Mouse (Mus musculus) forebrain, embryonic 13.5 days (tissue): ENCODE data around the gene Ankrd33. TPM values are rescaled to one million over a fixed set of nuclear protein-coding genes. Genes with fewer than 3 reads are reported as not detected.

ENCODE experiments used
- ATAC-seq: fragments of 200-750 bp; cut with Nextera tagmentation; 2 replicates; pipeline ENCODE4 v1.8.0; 2017
- H3K27ac ChIP-seq: fragments of 300-500 bp; sonication (generic); 2 replicates; pipeline ENCODE4 v1.5.1; 2015; ENCODE audit warnings: inconsistent platforms, mild to moderate bottlenecking, moderate library complexity
- H3K27me3 ChIP-seq: fragments of 300-500 bp; sonication (generic); 2 replicates; pipeline ENCODE4 v1.6.1; 2015; ENCODE audit warnings: mild to moderate bottlenecking, inconsistent platforms
- H3K36me3 ChIP-seq: fragments of 300-500 bp; sonication (generic); 2 replicates; pipeline ENCODE4 v1.6.1; 2015; ENCODE audit warnings: mild to moderate bottlenecking, inconsistent platforms; ENCODE audit not compliant: poor library complexity, severe bottlenecking
- H3K4me1 ChIP-seq: fragments of 300-500 bp; sonication (generic); 2 replicates; pipeline ENCODE4 v1.6.1; 2015; ENCODE audit warnings: inconsistent platforms
- H3K4me2 ChIP-seq: fragments of 300-500 bp; sonication (generic); 2 replicates; pipeline ENCODE4 v1.6.1; 2015; ENCODE audit warnings: inconsistent platforms, mild to moderate bottlenecking, moderate library complexity
- H3K4me3 ChIP-seq: fragments of 300-500 bp; sonication (generic); 2 replicates; pipeline ENCODE4 v1.5.1; 2015; ENCODE audit warnings: mild to moderate bottlenecking, inconsistent platforms
- H3K9ac ChIP-seq: fragments of 300-500 bp; sonication (generic); 2 replicates; pipeline ENCODE4 v1.6.1; 2015; ENCODE audit warnings: mild to moderate bottlenecking, inconsistent platforms
- H3K9me3 ChIP-seq: fragments of 300-500 bp; sonication (generic); replicated peaks from 2 replicates; pipeline ENCODE4 v1.6.1; 2016; ENCODE audit warnings: inconsistent platforms
- WGBS: fragments of 180-500 bp; shearing (Covaris S2); methylation state at CpG from one replicate; pipeline ENCODE4 v1.1.7; 2015; 5-methylcytosine and 5-hydroxymethylcytosine counted together
- polyA plus RNA-seq: library from polyadenylated mRNA; unstranded; fragments of >200 nt; fragmentation: Nextera tagmentation; extraction: Ambion mirVana; gene quantifications from 2 replicates; pipeline ENCODE4 v1.2.1, GENCODE M21; 2015

Gene Ankrd33
- polyA plus RNA-seq, 1 experiment from 2014 or later = not detected

GRCm38 (mm10) chr15:101129412-101129811 lies 13.9 kb downstream of the Ankrd33 start:
- Histone ChIP-seq H3K9ac (no peak overlapping the region), H3K9me3 (no peaks in the 10 kb centered on the region), H3K4me3 (no peak overlapping the region), H3K27me3 (peaks cover 52% of the 10 kb centered on the region), H3K4me2 (no peak overlapping the region), H3K4me1 (peaks cover 20% of the 10 kb centered on the region), H3K36me3 (no peaks in the 10 kb centered on the region), H3K27ac (no peak overlapping the region)
- 37% methylated on average over 5 of the region's 5 CpGs for WGBS
- ATAC-seq = no peak

- Histone ChIP-seq H3K36me3 (no peaks in the 10 kb centered on the region), H3K27me3 (peaks cover 52% of the 10 kb centered on the region), H3K4me2 (no peak overlapping the region), H3K9ac (no peak overlapping the region), H3K9me3 (no peaks in the 10 kb centered on the region), H3K4me3 (no peak overlapping the region), H3K4me1 (peaks cover 20% of the 10 kb centered on the region), H3K27ac (no peak overlapping the region)
- no peak for ATAC-seq
- WGBS = 51% methylated on average over 11 of the region's 11 CpGs
Measured at GRCm38 (mm10) chr15:101131498-101131897, 15.9 kb downstream of the Ankrd33 start.

GRCm38 (mm10) chr15:101132041-101132440 lies 16.5 kb downstream of the Ankrd33 start:
- Histone ChIP-seq H3K4me3 (no peak overlapping the region), H3K9me3 (no peaks in the 10 kb centered on the region), H3K9ac (no peak overlapping the region), H3K27me3 (peaks cover 49% of the 10 kb centered on the region), H3K36me3 (no peaks in the 10 kb centered on the region), H3K27ac (no peak overlapping the region), H3K4me1 (peaks cover 20% of the 10 kb centered on the region), H3K4me2 (no peak overlapping the region)
- no peak for ATAC-seq
- 59% methylated on average over 6 of the region's 6 CpGs for WGBS

GRCm38 (mm10) chr15:101132761-101133160 lies 17.2 kb downstream of the Ankrd33 start:
- H3K4me2 ChIP-seq = no peak overlapping the region
- peaks cover 20% of the 10 kb centered on the region for H3K4me1 ChIP-seq
- peaks cover 42% of the 10 kb centered on the region for H3K27me3 ChIP-seq
- no peak for ATAC-seq
- no peaks in the 10 kb centered on the region for H3K9me3 ChIP-seq
- no peak overlapping the region for H3K9ac ChIP-seq
- H3K27ac ChIP-seq = no peak overlapping the region
- no peaks in the 10 kb centered on the region for H3K36me3 ChIP-seq
- WGBS = 83% methylated on average over 6 of the region's 6 CpGs
- no peak overlapping the region for H3K4me3 ChIP-seq

DNA sequence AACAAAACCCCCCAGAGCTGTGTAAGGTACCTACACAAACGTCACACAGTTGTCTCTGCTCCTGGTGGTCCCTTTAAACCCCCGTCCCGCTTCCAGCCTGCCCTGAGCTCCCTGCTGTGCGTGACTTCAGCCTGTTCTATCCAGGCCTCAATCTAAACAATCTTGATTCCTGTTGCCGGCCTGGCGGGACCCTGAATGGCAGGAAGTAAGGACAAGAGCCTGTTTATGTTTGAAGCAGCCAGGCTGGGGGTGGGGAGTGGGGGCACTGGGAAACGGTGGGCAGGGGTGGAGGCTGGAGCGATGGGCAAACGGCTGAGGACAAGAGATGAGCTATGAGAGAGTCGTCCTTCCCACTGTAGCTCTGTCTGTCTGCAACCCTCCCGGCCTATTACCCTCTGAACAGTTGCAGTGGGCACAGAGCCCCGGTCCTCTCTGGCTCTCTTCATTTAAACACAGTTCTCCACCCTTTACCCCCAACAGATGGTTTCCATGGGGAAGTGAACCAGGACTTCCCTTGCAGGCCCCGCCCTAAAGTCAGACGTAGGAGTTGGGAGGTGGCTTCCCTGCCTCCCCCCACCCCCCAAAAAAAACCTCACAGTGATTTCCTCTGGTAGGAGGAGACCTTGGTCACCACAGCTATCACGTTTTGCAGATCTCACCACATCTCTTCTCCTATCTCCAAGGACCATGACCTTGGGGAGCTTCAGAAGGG lies 18.6 kb downstream of the Ankrd33 start:
- H3K4me1 ChIP-seq = peaks cover 12% of the 10 kb centered on the region
- no peak overlapping the region for H3K4me3 ChIP-seq
- no peak overlapping the region for H3K4me2 ChIP-seq
- 28% methylated on average over 15 of the region's 15 CpGs for WGBS
- H3K27ac ChIP-seq = no peak overlapping the region
- peaks cover 29% of the 10 kb centered on the region for H3K27me3 ChIP-seq
- no peak for ATAC-seq
- H3K9ac ChIP-seq = no peak overlapping the region
- no peaks in the 10 kb centered on the region for H3K9me3 ChIP-seq
- no peaks in the 10 kb centered on the region for H3K36me3 ChIP-seq

DNA sequence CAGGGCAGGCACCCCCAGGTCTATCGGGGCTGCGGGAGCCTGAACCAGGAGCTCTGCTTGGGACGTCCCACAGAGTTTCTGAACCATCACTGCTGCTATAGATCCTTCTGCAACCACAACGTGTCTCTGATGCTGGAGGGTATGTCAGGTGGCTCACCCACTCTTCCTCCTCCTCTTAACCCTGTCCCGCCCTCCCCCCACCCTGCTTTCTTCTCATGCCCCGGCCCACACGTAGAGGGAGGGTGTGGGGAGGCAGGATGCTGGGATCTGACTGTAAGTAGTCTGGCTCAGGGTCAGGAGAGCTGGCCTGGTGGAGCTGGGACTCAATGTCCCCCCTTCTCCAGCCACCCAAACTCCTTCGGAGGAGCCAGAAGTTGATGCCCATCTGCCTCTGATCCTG lies 19.9 kb downstream of the Ankrd33 start:
- Histone ChIP-seq H3K27me3 (peaks cover 21% of the 10 kb centered on the region), H3K4me3 (no peak overlapping the region), H3K9me3 (no peaks in the 10 kb centered on the region), H3K4me2 (no peak overlapping the region), H3K36me3 (no peaks in the 10 kb centered on the region), H3K9ac (no peak overlapping the region), H3K27ac (no peak overlapping the region), H3K4me1 (peaks cover 25% of the 10 kb centered on the region)
- ATAC-seq = no peak
- 69% methylated on average over 8 of the region's 8 CpGs for WGBS

GRCm38 (mm10) chr15:101137455-101137854 lies 21.9 kb downstream of the Ankrd33 start:
- 82% methylated on average over 11 of the region's 11 CpGs for WGBS
- Histone ChIP-seq H3K36me3 (no peaks in the 10 kb centered on the region), H3K27me3 (peaks cover 8% of the 10 kb centered on the region; the same call in 1 of the 2 replicates), H3K9ac (no peak overlapping the region), H3K4me3 (no peak overlapping the region), H3K4me1 (peaks cover 20% of the 10 kb centered on the region), H3K4me2 (no peak overlapping the region), H3K27ac (no peak overlapping the region), H3K9me3 (no peaks in the 10 kb centered on the region)
- no peak for ATAC-seq

GRCm38 (mm10) chr15:101138675-101139074 lies 23.1 kb downstream of the Ankrd33 start:
- Histone ChIP-seq H3K4me2 (no peak overlapping the region), H3K9ac (no peak overlapping the region), H3K4me3 (no peak overlapping the region), H3K4me1 (peaks cover 28% of the 10 kb centered on the region), H3K27ac (no peak overlapping the region), H3K36me3 (no peaks in the 10 kb centered on the region), H3K9me3 (no peaks in the 10 kb centered on the region), H3K27me3 (peaks cover 7% of the 10 kb centered on the region; the same call in 1 of the 2 replicates)
- 84% methylated on average over 3 of the region's 3 CpGs for WGBS
- ATAC-seq = no peak

DNA sequence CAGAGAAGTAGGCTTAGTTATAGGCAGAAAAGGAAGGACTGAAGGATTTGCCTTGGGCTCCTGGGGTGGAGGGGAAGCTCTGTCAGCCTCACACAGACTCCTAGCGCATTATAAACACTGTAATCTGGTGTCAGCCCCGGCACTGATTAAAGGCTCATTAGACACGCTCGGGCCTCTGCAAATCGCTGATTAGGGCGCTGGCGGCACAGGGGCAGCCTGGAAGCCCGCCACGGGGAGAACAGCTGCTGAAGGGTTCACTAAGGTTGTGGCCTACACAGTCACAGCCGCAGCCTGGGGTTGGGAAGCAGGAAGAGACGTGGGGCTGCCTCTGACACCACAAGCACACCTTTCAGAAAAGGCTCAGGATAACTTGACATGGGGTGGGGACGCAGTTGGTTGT lies 24.3 kb downstream of the Ankrd33 start:
- H3K9ac ChIP-seq = no peak overlapping the region; the same call in 1 of the 2 replicates
- no peaks in the 10 kb centered on the region for H3K9me3 ChIP-seq
- WGBS = 8% methylated on average over 12 of the region's 12 CpGs
- peaks cover 31% of the 10 kb centered on the region for H3K4me1 ChIP-seq
- H3K36me3 ChIP-seq = no peaks in the 10 kb centered on the region
- H3K27ac ChIP-seq = peak overlapping the region; percentile 52
- peak; percentile 31; the same call in 1 of the 2 replicates for ATAC-seq
- no peak overlapping the region for H3K4me2 ChIP-seq
- peaks cover 7% of the 10 kb centered on the region; the same call in 1 of the 2 replicates for H3K27me3 ChIP-seq
- H3K4me3 ChIP-seq = no peak overlapping the region

GRCm38 (mm10) chr15:101140587-101140986 lies 25.0 kb downstream of the Ankrd33 start:
- no peak for ATAC-seq
- 0 out of 2 replicates have a peak overlapping the region, but pooled peaks have one; percentile 52 for H3K27ac ChIP-seq
- no peaks in the 10 kb centered on the region for H3K9me3 ChIP-seq
- peaks cover 33% of the 10 kb centered on the region for H3K4me1 ChIP-seq
- WGBS = 58% methylated on average over 6 of the region's 6 CpGs
- H3K4me3 ChIP-seq = no peak overlapping the region
- H3K36me3 ChIP-seq = no peaks in the 10 kb centered on the region
- H3K9ac ChIP-seq = no peak overlapping the region
- no peak overlapping the region for H3K4me2 ChIP-seq
- H3K27me3 ChIP-seq = peaks cover 7% of the 10 kb centered on the region; the same call in 1 of the 2 replicates

DNA sequence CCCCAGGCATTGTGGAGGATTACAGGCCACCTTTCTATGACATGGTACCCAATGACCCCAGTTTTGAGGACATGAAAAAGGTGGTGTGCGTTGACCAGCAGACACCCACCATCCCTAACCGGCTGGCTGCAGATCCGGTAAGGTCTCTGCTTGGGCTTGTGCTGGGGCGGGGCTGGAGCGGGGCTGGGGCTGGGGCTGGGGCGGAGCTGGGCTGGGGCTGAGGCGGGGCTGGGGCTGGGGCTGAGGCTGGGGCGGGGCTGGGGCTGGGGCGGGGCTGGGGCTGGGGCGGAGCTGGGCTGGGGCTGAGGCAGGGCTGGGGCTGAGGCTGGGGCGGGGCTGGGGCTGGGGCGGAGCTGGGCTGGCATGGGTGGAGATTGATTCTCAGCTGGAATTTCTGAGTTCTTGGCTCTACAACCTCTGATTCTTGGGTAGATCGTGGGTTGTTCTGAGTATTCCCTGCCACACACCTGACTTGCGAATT lies 25.5 kb downstream of the Ankrd33 start:
- 4% methylated on average over 9 of the region's 14 CpGs for WGBS
- H3K4me1 ChIP-seq = peaks cover 38% of the 10 kb centered on the region
- H3K27ac ChIP-seq = no peak overlapping the region
- H3K4me2 ChIP-seq = no peak overlapping the region
- H3K36me3 ChIP-seq = no peaks in the 10 kb centered on the region
- no peaks in the 10 kb centered on the region for H3K9me3 ChIP-seq
- no peak overlapping the region for H3K4me3 ChIP-seq
- ATAC-seq = peak; percentile 54
- H3K27me3 ChIP-seq = peaks cover 9% of the 10 kb centered on the region; the same call in 1 of the 2 replicates
- no peak overlapping the region for H3K9ac ChIP-seq

DNA sequence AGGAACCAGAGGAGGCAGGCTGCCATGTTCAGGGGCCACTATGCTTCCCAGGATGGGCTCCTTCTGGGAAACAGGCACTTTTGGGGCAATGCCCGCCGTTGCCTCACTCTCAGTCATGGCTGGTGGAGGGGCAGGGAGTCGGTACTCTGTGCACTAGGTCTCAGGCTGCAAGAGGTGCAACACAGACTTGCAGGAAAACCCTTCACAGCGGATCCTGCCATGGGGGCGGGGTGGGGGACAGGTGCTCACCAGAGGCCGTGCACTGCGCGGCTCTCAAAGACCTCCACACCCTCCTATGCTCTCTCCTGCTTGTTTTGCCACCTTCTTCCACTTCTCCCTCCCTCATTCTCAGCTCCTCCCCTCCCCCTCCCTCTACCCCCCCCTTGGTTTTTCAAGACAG lies 27.1 kb downstream of the Ankrd33 start:
- H3K9me3 ChIP-seq = no peaks in the 10 kb centered on the region
- no peak overlapping the region for H3K27ac ChIP-seq
- H3K4me1 ChIP-seq = peaks cover 39% of the 10 kb centered on the region
- H3K4me3 ChIP-seq = no peak overlapping the region
- WGBS = 60% methylated on average over 8 of the region's 8 CpGs
- H3K4me2 ChIP-seq = no peak overlapping the region
- no peaks in the 10 kb centered on the region for H3K36me3 ChIP-seq
- no peak for ATAC-seq
- peaks cover 10% of the 10 kb centered on the region; the same call in 1 of the 2 replicates for H3K27me3 ChIP-seq
- no peak overlapping the region for H3K9ac ChIP-seq
